Mouse (Mus musculus): ENCODE measurements around the gene Gria2. TPM values are rescaled to one million over a fixed set of nuclear protein-coding genes. Genes with fewer than 3 reads are reported as not detected.

Gene Gria2
- polyA plus RNA-seq, 1 experiment from 2014 or later: 1.0 TPM

GRCm38 (mm10) chr3:80805327-80805726, 2.7 kb upstream of the Gria2 start:
- Histone ChIP-seq H3K36me3 (ENCODE audit: control insufficient read depth, insufficient read depth, low read length) (no peaks in the 10 kb centered on the region), H3K4me3 (ENCODE audit: low read length) (no peak overlapping the region), H3K4me2 (replicated peaks; ENCODE audit: low read depth, low read length) (no peak overlapping the region), H3K9ac (ENCODE audit: low read depth, low read length) (no peak overlapping the region), H3K27ac (ENCODE audit: low read depth, low read length) (no peak overlapping the region), H3K27me3 (ENCODE audit: control insufficient read depth, insufficient read depth, low read length) (peaks cover 19% of the 10 kb centered on the region), H3K9me3 (ENCODE audit: control insufficient read depth, low read length) (no peaks in the 10 kb centered on the region), H3K4me1 (ENCODE audit: control insufficient read depth, insufficient read depth, low read length) (peaks cover 12% of the 10 kb centered on the region; the same call in 1 of the 2 replicates)
- ATAC-seq (ENCODE audit: low FRiP score, low TSS enrichment): no peak
- 16% methylated on average over 1 of the region's 1 CpGs for WGBS

- Histone ChIP-seq H3K27ac (ENCODE audit: low read depth, low read length) (no peak overlapping the region), H3K4me2 (replicated peaks; ENCODE audit: low read depth, low read length) (no peak overlapping the region), H3K4me3 (ENCODE audit: low read length) (no peak overlapping the region), H3K4me1 (ENCODE audit: control insufficient read depth, insufficient read depth, low read length) (peaks cover 14% of the 10 kb centered on the region; the same call in 1 of the 2 replicates), H3K9ac (ENCODE audit: low read depth, low read length) (no peak overlapping the region), H3K27me3 (ENCODE audit: control insufficient read depth, insufficient read depth, low read length) (peaks cover 21% of the 10 kb centered on the region), H3K9me3 (ENCODE audit: control insufficient read depth, low read length) (no peaks in the 10 kb centered on the region), H3K36me3 (ENCODE audit: control insufficient read depth, insufficient read depth, low read length) (no peaks in the 10 kb centered on the region)
- no peak for ATAC-seq (ENCODE audit: low FRiP score, low TSS enrichment)
- 65% methylated on average over 1 of the region's 1 CpGs for WGBS
Measured at GRCm38 (mm10) chr3:80803811-80804210, 1.2 kb upstream of the Gria2 start.

- 65% methylated on average over 8 of the region's 8 CpGs for WGBS
- H3K36me3 ChIP-seq (ENCODE audit: control insufficient read depth, insufficient read depth, low read length): no peaks in the 10 kb centered on the region
- no peak overlapping the region for H3K27ac ChIP-seq (ENCODE audit: low read depth, low read length)
- peaks cover 14% of the 10 kb centered on the region; the same call in 1 of the 2 replicates for H3K4me1 ChIP-seq (ENCODE audit: control insufficient read depth, insufficient read depth, low read length)
- H3K4me2 ChIP-seq (replicated peaks; ENCODE audit: low read depth, low read length): peak overlapping the region; percentile 85; the same call in 1 of the 2 replicates
- no peak for ATAC-seq (ENCODE audit: low FRiP score, low TSS enrichment)
- peaks cover 21% of the 10 kb centered on the region for H3K27me3 ChIP-seq (ENCODE audit: control insufficient read depth, insufficient read depth, low read length)
- H3K4me3 ChIP-seq (ENCODE audit: low read length): no peak overlapping the region
- H3K9me3 ChIP-seq (ENCODE audit: control insufficient read depth, low read length): no peaks in the 10 kb centered on the region
- H3K9ac ChIP-seq (ENCODE audit: low read depth, low read length): no peak overlapping the region
Measured at GRCm38 (mm10) chr3:80803211-80803610, 576 bp upstream of the Gria2 start.

- no peak overlapping the region for H3K27ac ChIP-seq (ENCODE audit: low read depth, low read length)
- H3K4me2 ChIP-seq (replicated peaks; ENCODE audit: low read depth, low read length): no peak overlapping the region
- H3K36me3 ChIP-seq (ENCODE audit: control insufficient read depth, insufficient read depth, low read length): no peaks in the 10 kb centered on the region
- ATAC-seq (ENCODE audit: low FRiP score, low TSS enrichment): no peak
- no peaks in the 10 kb centered on the region for H3K9me3 ChIP-seq (ENCODE audit: control insufficient read depth, low read length)
- H3K27me3 ChIP-seq (ENCODE audit: control insufficient read depth, insufficient read depth, low read length): peaks cover 21% of the 10 kb centered on the region
- H3K4me1 ChIP-seq (ENCODE audit: control insufficient read depth, insufficient read depth, low read length): peaks cover 14% of the 10 kb centered on the region; the same call in 1 of the 2 replicates
- WGBS: 26% methylated on average over 6 of the region's 6 CpGs
- no peak overlapping the region for H3K9ac ChIP-seq (ENCODE audit: low read depth, low read length)
- no peak overlapping the region; the same call in 1 of the 2 replicates for H3K4me3 ChIP-seq (ENCODE audit: low read length)
Measured at GRCm38 (mm10) chr3:80801827-80802310, 766 bp downstream of the Gria2 start.

- Histone ChIP-seq H3K9me3 (ENCODE audit: control insufficient read depth, low read length) (no peaks in the 10 kb centered on the region), H3K4me1 (ENCODE audit: control insufficient read depth, insufficient read depth, low read length) (peaks cover 14% of the 10 kb centered on the region; the same call in 1 of the 2 replicates), H3K4me2 (replicated peaks; ENCODE audit: low read depth, low read length) (peak overlapping the region; percentile 61), H3K4me3 (ENCODE audit: low read length) (peak overlapping the region; percentile 34), H3K27ac (ENCODE audit: low read depth, low read length) (no peak overlapping the region), H3K9ac (ENCODE audit: low read depth, low read length) (0 out of 2 replicates have a peak overlapping the region, but pooled peaks have one; percentile 23), H3K36me3 (ENCODE audit: control insufficient read depth, insufficient read depth, low read length) (no peaks in the 10 kb centered on the region), H3K27me3 (ENCODE audit: control insufficient read depth, insufficient read depth, low read length) (peaks cover 21% of the 10 kb centered on the region)
- WGBS: 9% methylated on average over 33 of the region's 33 CpGs
- peak; percentile 59 for ATAC-seq (ENCODE audit: low FRiP score, low TSS enrichment)
Measured at GRCm38 (mm10) chr3:80800995-80801826, 1.4 kb downstream of the Gria2 start.

GRCm38 (mm10) chr3:80800299-80800994, 2.2 kb downstream of the Gria2 start:
- 2% methylated on average over 29 of the region's 29 CpGs for WGBS
- H3K27ac ChIP-seq (ENCODE audit: low read depth, low read length): no peak overlapping the region
- peak overlapping the region; percentile 34 for H3K4me3 ChIP-seq (ENCODE audit: low read length)
- H3K27me3 ChIP-seq (ENCODE audit: control insufficient read depth, insufficient read depth, low read length): peaks cover 21% of the 10 kb centered on the region
- ATAC-seq (ENCODE audit: low FRiP score, low TSS enrichment): peak; percentile 10; the same call in 1 of the 2 replicates
- no peaks in the 10 kb centered on the region for H3K36me3 ChIP-seq (ENCODE audit: control insufficient read depth, insufficient read depth, low read length)
- H3K9me3 ChIP-seq (ENCODE audit: control insufficient read depth, low read length): no peaks in the 10 kb centered on the region
- peak overlapping the region; percentile 61 for H3K4me2 ChIP-seq (replicated peaks; ENCODE audit: low read depth, low read length)
- H3K4me1 ChIP-seq (ENCODE audit: control insufficient read depth, insufficient read depth, low read length): peaks cover 14% of the 10 kb centered on the region; the same call in 1 of the 2 replicates
- peak overlapping the region; percentile 23; the same call in 1 of the 2 replicates for H3K9ac ChIP-seq (ENCODE audit: low read depth, low read length)

- Histone ChIP-seq H3K9ac (ENCODE audit: low read depth, low read length) (no peak overlapping the region), H3K27ac (ENCODE audit: low read depth, low read length) (no peak overlapping the region), H3K4me3 (ENCODE audit: low read length) (no peak overlapping the region), H3K4me2 (replicated peaks; ENCODE audit: low read depth, low read length) (no peak overlapping the region), H3K36me3 (ENCODE audit: control insufficient read depth, insufficient read depth, low read length) (no peaks in the 10 kb centered on the region), H3K9me3 (ENCODE audit: control insufficient read depth, low read length) (no peaks in the 10 kb centered on the region), H3K27me3 (ENCODE audit: control insufficient read depth, insufficient read depth, low read length) (peaks cover 21% of the 10 kb centered on the region), H3K4me1 (ENCODE audit: control insufficient read depth, insufficient read depth, low read length) (peaks cover 14% of the 10 kb centered on the region; the same call in 1 of the 2 replicates)
- ATAC-seq (ENCODE audit: low FRiP score, low TSS enrichment): no peak
- 77% methylated on average over 1 of the region's 1 CpGs for WGBS
Measured at GRCm38 (mm10) chr3:80797935-80798334, 4.7 kb downstream of the Gria2 start.

- ATAC-seq (ENCODE audit: low FRiP score, low TSS enrichment): no peak
- Histone ChIP-seq H3K9me3 (ENCODE audit: control insufficient read depth, low read length) (no peaks in the 10 kb centered on the region), H3K27me3 (ENCODE audit: control insufficient read depth, insufficient read depth, low read length) (peaks cover 13% of the 10 kb centered on the region), H3K27ac (ENCODE audit: low read depth, low read length) (no peak overlapping the region), H3K36me3 (ENCODE audit: control insufficient read depth, insufficient read depth, low read length) (no peaks in the 10 kb centered on the region), H3K4me1 (ENCODE audit: control insufficient read depth, insufficient read depth, low read length) (peaks cover 9% of the 10 kb centered on the region; the same call in 1 of the 2 replicates), H3K9ac (ENCODE audit: low read depth, low read length) (no peak overlapping the region), H3K4me3 (ENCODE audit: low read length) (no peak overlapping the region), H3K4me2 (replicated peaks; ENCODE audit: low read depth, low read length) (no peak overlapping the region)
Measured at GRCm38 (mm10) chr3:80796764-80797163, 5.9 kb downstream of the Gria2 start.

Data from kidney, embryonic 14.5 days (tissue).